Mouse (Mus musculus): ENCODE results near the gene Arhgap4. TPM values are rescaled to one million over a fixed set of nuclear protein-coding genes. Genes with fewer than 3 reads are reported as not detected.

Arhgap4 gene
- polyA plus RNA-seq, 1 experiment from 2014 or later = 3.1 TPM

DNA sequence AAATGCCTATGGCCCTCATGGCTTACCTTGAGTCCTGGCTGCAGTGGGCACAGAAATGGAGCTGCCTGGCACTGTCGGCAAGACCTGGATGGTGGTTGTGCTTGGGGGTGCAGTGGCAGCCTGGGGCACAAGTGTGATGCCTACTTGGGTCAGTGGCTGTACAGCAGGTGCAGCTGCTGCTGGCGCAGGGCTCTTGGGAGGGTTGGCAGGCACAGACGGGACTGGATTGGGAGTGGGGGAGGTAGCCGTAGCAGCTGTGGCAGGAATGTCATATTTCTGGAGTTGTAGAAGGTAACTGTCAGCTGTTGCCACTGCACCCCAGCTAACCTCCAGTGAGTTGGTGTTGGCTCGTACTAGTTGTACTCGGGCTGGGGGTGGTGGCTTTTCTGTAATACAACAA is 33.3 kb upstream of the Arhgap4 start:
- Histone ChIP-seq H3K27me3 (ENCODE audit: control insufficient read depth, insufficient read depth, low read depth, low read length) (no peaks in the 10 kb centered on the region), H3K27ac (ENCODE audit: low read length) (no peak overlapping the region), H3K4me1 (replicated peaks; ENCODE audit: control insufficient read depth, insufficient read depth, low read length) (no peaks in the 10 kb centered on the region), H3K9me3 (ENCODE audit: control insufficient read depth, low read length) (no peaks in the 10 kb centered on the region), H3K4me2 (ENCODE audit: low read depth, low read length) (no peak overlapping the region), H3K9ac (ENCODE audit: low read length) (no peak overlapping the region), H3K4me3 (ENCODE audit: low read length) (no peak overlapping the region), H3K36me3 (ENCODE audit: control insufficient read depth, insufficient read depth, low read length) (peaks cover 50% of the 10 kb centered on the region)
- WGBS = 93% methylated on average over 6 of the region's 6 CpGs
- no peak for ATAC-seq (ENCODE audit: low read depth)

DNA sequence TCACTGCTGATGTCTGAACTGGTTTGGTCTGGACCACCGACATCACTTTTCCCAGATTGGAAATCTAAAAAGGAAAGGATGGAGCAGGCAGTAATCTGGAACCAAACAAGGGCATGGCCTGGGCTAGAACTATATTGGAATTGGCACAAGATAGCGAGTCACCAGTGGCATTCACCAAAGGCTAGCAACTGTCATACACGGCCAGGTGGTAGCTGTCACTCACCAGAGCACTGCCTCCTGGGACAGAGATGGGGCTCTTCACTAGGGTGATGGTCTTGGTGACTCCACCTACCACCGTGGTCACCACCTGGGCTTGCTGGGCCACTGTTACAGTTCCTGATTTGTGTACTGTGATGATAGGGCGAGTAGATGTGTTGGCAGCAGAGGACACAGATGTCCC is 30.9 kb upstream of the Arhgap4 start:
- Histone ChIP-seq H3K36me3 (ENCODE audit: control insufficient read depth, insufficient read depth, low read length) (peaks cover 49% of the 10 kb centered on the region), H3K4me3 (ENCODE audit: low read length) (no peak overlapping the region), H3K9me3 (ENCODE audit: control insufficient read depth, low read length) (no peaks in the 10 kb centered on the region), H3K27ac (ENCODE audit: low read length) (no peak overlapping the region), H3K9ac (ENCODE audit: low read length) (no peak overlapping the region), H3K27me3 (ENCODE audit: control insufficient read depth, insufficient read depth, low read depth, low read length) (no peaks in the 10 kb centered on the region), H3K4me1 (replicated peaks; ENCODE audit: control insufficient read depth, insufficient read depth, low read length) (no peaks in the 10 kb centered on the region), H3K4me2 (ENCODE audit: low read depth, low read length) (no peak overlapping the region)
- WGBS = 84% methylated on average over 5 of the region's 5 CpGs
- no peak for ATAC-seq (ENCODE audit: low read depth)

DNA sequence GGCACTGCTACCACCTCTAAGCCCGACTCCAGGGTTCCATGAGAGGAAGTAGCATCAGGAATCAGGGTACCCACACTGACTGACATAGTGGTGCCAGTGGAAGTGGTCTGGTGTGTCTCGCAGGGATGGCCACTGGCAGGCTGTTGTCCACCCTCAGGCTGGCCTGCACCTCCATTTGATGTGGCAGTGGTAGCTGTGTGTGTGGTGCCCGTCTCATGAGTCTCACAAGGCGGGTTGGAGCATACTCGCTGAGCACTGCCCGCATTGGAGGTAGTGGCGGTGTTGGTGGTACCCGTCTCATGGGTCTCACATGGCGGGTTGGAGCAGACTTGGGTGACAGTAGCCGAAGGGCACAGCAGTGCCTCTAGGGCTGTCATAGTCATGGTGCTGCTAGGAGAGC is 27.7 kb upstream of the Arhgap4 start:
- H3K9ac ChIP-seq (ENCODE audit: low read length) = no peak overlapping the region

DNA sequence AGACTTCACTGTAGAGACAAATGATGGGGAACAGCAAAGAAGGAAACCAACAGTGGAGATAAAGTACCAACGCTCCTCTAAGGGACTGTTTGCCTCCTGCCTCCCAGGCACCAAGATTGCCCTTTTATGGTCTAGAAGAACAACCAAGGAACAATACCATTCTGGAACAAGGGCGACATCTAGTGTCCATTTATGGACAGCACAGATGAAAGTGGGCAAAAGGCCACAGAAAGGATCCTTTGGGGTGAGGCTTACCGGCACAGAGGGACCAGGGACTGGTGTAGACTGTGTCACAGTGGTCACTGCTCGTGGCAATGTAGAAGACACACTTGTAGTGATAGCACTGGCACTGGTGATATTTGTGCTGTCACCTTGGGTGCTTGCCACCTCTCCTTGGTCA is 27.0 kb upstream of the Arhgap4 start:
- Histone ChIP-seq H3K4me2 (ENCODE audit: low read depth, low read length) (no peak overlapping the region), H3K9me3 (ENCODE audit: control insufficient read depth, low read length) (no peaks in the 10 kb centered on the region), H3K4me1 (replicated peaks; ENCODE audit: control insufficient read depth, insufficient read depth, low read length) (no peaks in the 10 kb centered on the region), H3K4me3 (ENCODE audit: low read length) (no peak overlapping the region), H3K36me3 (ENCODE audit: control insufficient read depth, insufficient read depth, low read length) (peaks cover 48% of the 10 kb centered on the region), H3K9ac (ENCODE audit: low read length) (no peak overlapping the region), H3K27me3 (ENCODE audit: control insufficient read depth, insufficient read depth, low read depth, low read length) (no peaks in the 10 kb centered on the region), H3K27ac (ENCODE audit: low read length) (no peak overlapping the region)
- ATAC-seq (ENCODE audit: low read depth) = peak; percentile 40; the same call in 1 of the 2 replicates
- WGBS = 30% methylated on average over 4 of the region's 4 CpGs

More for the DNA sequence above, 27.7 kb upstream of the Arhgap4 start:
- WGBS = 89% methylated on average over 10 of the region's 10 CpGs
- Histone ChIP-seq H3K4me3 (ENCODE audit: low read length) (no peak overlapping the region), H3K36me3 (ENCODE audit: control insufficient read depth, insufficient read depth, low read length) (peaks cover 51% of the 10 kb centered on the region), H3K4me1 (replicated peaks; ENCODE audit: control insufficient read depth, insufficient read depth, low read length) (no peaks in the 10 kb centered on the region), H3K27me3 (ENCODE audit: control insufficient read depth, insufficient read depth, low read depth, low read length) (no peaks in the 10 kb centered on the region), H3K4me2 (ENCODE audit: low read depth, low read length) (no peak overlapping the region), H3K9me3 (ENCODE audit: control insufficient read depth, low read length) (no peaks in the 10 kb centered on the region), H3K27ac (ENCODE audit: low read length) (no peak overlapping the region)
- peak; percentile 34; the same call in 1 of the 2 replicates for ATAC-seq (ENCODE audit: low read depth)

DNA sequence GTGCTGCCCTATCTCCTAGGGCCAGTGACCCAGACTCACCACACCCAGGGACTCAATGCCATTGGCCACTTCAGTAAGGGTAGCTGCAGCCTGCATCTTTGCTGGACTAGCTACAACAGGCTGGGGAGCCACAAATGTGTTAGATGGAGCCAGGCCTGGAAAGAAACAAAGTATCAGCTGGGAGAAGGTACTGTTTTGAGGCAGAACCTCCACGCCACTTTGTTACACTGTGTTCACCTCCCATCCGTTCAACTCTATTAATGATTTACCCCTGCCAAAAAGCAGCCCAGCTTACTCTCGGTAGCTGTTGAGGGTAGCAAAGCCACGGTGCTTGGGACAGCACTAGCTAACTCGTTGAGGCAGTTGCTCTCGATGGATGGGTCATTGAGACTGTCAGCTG is 25.2 kb upstream of the Arhgap4 start:
- Histone ChIP-seq H3K4me3 (ENCODE audit: low read length) (no peak overlapping the region), H3K27me3 (ENCODE audit: control insufficient read depth, insufficient read depth, low read depth, low read length) (no peaks in the 10 kb centered on the region), H3K9ac (ENCODE audit: low read length) (no peak overlapping the region), H3K4me1 (replicated peaks; ENCODE audit: control insufficient read depth, insufficient read depth, low read length) (no peaks in the 10 kb centered on the region), H3K9me3 (ENCODE audit: control insufficient read depth, low read length) (no peaks in the 10 kb centered on the region), H3K36me3 (ENCODE audit: control insufficient read depth, insufficient read depth, low read length) (peaks cover 42% of the 10 kb centered on the region), H3K4me2 (ENCODE audit: low read depth, low read length) (no peak overlapping the region), H3K27ac (ENCODE audit: low read length) (no peak overlapping the region)
- 79% methylated on average over 6 of the region's 6 CpGs for WGBS
- ATAC-seq (ENCODE audit: low read depth) = no peak

DNA sequence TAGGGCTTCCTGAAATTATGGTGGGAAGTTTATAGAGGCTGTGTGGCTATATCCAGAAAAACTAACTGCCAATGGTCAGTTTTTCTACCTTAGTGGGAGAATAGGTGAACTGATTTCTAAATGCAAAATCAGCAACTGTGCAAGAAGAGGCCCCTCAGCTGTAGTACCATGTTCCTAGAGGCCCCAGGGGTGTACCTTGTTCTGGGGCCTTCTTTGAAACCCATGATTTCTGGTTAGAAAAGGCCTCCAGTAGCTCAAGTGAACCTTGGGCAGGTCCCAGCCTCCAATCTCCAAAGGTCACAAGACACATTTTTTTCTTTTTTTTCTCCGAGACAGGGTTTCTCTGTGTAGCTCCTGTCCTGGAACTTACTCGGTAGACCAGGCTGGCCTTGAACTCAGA is 20.6 kb upstream of the Arhgap4 start:
- Histone ChIP-seq H3K9ac (ENCODE audit: low read length) (no peak overlapping the region), H3K36me3 (ENCODE audit: control insufficient read depth, insufficient read depth, low read length) (peaks cover 22% of the 10 kb centered on the region), H3K4me3 (ENCODE audit: low read length) (no peak overlapping the region), H3K4me1 (replicated peaks; ENCODE audit: control insufficient read depth, insufficient read depth, low read length) (no peaks in the 10 kb centered on the region), H3K27me3 (ENCODE audit: control insufficient read depth, insufficient read depth, low read depth, low read length) (no peaks in the 10 kb centered on the region), H3K9me3 (ENCODE audit: control insufficient read depth, low read length) (no peaks in the 10 kb centered on the region), H3K27ac (ENCODE audit: low read length) (no peak overlapping the region), H3K4me2 (ENCODE audit: low read depth, low read length) (no peak overlapping the region)
- 83% methylated on average over 2 of the region's 2 CpGs for WGBS
- ATAC-seq (ENCODE audit: low read depth) = no peak

DNA sequence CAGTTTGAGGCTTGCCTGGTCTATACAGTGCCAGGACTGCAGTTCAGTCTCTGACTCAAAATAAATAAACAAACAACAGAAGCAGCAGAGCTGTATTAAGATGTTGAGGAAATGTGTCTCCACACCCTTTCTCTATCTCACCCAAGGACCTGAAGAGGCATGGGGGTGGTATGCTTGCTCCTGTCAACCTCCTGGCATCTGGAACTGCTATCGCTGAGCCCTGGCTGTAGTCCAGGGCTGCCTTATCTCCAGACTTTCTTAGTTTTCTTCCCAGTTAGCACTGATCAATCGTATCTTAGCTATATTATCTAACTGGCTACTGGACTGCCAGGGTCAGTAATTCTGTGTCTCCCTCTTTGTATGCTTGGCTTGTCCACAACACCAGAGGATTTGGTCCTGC is 20.2 kb upstream of the Arhgap4 start:
- no peaks in the 10 kb centered on the region for H3K9me3 ChIP-seq (ENCODE audit: control insufficient read depth, low read length)
- H3K36me3 ChIP-seq (ENCODE audit: control insufficient read depth, insufficient read depth, low read length) = peaks cover 18% of the 10 kb centered on the region
- H3K27me3 ChIP-seq (ENCODE audit: control insufficient read depth, insufficient read depth, low read depth, low read length) = no peaks in the 10 kb centered on the region
- H3K4me3 ChIP-seq (ENCODE audit: low read length) = no peak overlapping the region
- WGBS = 78% methylated on average over 2 of the region's 2 CpGs
- H3K9ac ChIP-seq (ENCODE audit: low read length) = no peak overlapping the region
- H3K4me1 ChIP-seq (replicated peaks; ENCODE audit: control insufficient read depth, insufficient read depth, low read length) = no peaks in the 10 kb centered on the region
- ATAC-seq (ENCODE audit: low read depth) = no peak
- H3K4me2 ChIP-seq (ENCODE audit: low read depth, low read length) = no peak overlapping the region
- H3K27ac ChIP-seq (ENCODE audit: low read length) = no peak overlapping the region

DNA sequence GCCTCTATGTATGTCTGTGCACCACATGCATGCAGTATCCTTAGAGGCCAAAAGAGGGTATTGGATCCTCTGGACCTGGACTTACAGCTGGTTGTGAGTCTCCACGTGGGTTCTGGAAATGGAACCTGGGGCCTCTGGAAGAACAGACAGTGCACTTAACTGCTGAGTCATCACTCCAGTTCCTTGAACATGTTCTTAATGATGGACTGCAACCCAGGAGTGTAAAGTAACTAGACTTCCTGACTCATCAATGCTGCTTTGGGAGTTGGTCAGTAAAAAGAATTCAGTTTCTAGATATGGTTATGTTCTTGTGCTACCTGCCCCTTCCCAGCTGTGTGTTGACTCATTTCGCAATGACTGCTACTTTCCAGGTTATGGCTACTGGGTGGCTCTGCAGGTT is 10.2 kb upstream of the Arhgap4 start:
- Histone ChIP-seq H3K4me1 (replicated peaks; ENCODE audit: control insufficient read depth, insufficient read depth, low read length) (no peaks in the 10 kb centered on the region), H3K4me2 (ENCODE audit: low read depth, low read length) (no peak overlapping the region), H3K27ac (ENCODE audit: low read length) (no peak overlapping the region), H3K9ac (ENCODE audit: low read length) (no peak overlapping the region), H3K27me3 (ENCODE audit: control insufficient read depth, insufficient read depth, low read depth, low read length) (no peaks in the 10 kb centered on the region), H3K9me3 (ENCODE audit: control insufficient read depth, low read length) (no peaks in the 10 kb centered on the region), H3K36me3 (ENCODE audit: control insufficient read depth, insufficient read depth, low read length) (no peaks in the 10 kb centered on the region), H3K4me3 (ENCODE audit: low read length) (no peak overlapping the region)
- ATAC-seq (ENCODE audit: low read depth) = no peak
- WGBS = 65% methylated on average over 2 of the region's 2 CpGs

DNA sequence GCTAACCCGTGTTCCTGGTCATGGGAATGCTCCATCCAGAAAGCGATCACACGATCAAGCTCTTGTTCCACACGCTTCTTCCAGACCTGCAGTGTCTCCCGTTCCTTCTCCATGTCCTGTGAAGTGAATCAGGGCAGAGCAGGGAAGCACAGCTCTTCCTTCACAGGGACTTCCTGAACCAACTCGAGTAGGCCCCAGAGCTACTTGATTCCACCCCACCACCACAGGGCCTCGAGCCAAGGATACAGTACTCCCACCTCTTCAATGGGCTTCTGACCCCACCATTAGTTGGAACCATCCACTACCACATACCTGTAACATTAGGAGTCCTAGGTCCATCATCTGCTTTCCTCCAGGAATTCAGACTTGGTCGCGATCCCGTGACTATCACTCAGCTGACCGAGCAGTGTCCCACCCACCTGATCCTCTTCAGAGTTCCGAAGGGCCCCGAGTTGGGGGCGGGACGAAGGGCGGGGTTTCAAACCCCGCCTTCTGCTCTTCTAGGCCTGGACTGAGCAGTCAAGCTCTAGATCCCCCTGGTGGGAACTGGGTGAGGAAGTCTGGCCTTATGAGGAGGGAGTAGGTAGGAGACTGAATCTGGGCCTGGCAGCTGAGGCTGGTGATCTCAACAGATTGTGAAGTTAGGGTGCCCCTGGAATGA is 8.9 kb upstream of the Arhgap4 start, which contains the start of gene Renbp:
Gene Renbp, minus strand, starts transcription at position 449 of the 661 bp plus-strand sequence.
- 33% methylated on average over 17 of the region's 17 CpGs for WGBS
- ATAC-seq (ENCODE audit: low read depth) = peak; percentile 96

DNA sequence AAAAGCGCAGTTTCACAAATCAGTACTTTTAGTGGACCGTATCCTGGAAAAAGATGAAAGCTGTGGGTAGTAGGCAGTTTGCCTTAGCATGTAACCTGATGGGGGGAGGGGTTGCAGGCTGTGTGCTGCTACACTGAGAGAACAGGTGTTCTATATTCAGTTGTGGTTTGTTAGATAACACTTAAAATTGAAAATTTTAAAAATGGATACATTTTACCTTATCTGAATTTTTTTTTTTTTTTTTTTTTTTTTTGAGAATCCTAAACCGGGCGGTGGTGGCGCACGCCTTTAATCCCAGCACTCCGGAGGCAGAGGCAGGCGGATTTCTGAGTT is 846 bp upstream of the Arhgap4 start:
- Histone ChIP-seq H3K27ac (ENCODE audit: low read length) (no peak overlapping the region), H3K9ac (ENCODE audit: low read length) (peak overlapping the region; percentile 73), H3K4me1 (replicated peaks; ENCODE audit: control insufficient read depth, insufficient read depth, low read length) (no peaks in the 10 kb centered on the region), H3K36me3 (ENCODE audit: control insufficient read depth, insufficient read depth, low read length) (no peaks in the 10 kb centered on the region), H3K27me3 (ENCODE audit: control insufficient read depth, insufficient read depth, low read depth, low read length) (no peaks in the 10 kb centered on the region), H3K4me3 (ENCODE audit: low read length) (peak overlapping the region; percentile 67), H3K9me3 (ENCODE audit: control insufficient read depth, low read length) (no peaks in the 10 kb centered on the region), H3K4me2 (ENCODE audit: low read depth, low read length) (peak overlapping the region; percentile 68)
- 68% methylated on average over 8 of the region's 8 CpGs for WGBS
- no peak for ATAC-seq (ENCODE audit: low read depth)

More for the DNA sequence above, 8.9 kb upstream of the Arhgap4 start, which contains the start of gene Renbp:
- peak within 1 kb of the TSS; percentile 49 for H3K4me2 ChIP-seq (ENCODE audit: low read depth, low read length)
- H3K27ac ChIP-seq (ENCODE audit: low read length) = no peak within 1 kb of the TSS
- no peaks in the 10 kb centered on the region for H3K4me1 ChIP-seq (replicated peaks; ENCODE audit: control insufficient read depth, insufficient read depth, low read length)
- H3K36me3 ChIP-seq (ENCODE audit: control insufficient read depth, insufficient read depth, low read length) = no peaks in the 10 kb centered on the region
- no peaks in the 10 kb centered on the region for H3K9me3 ChIP-seq (ENCODE audit: control insufficient read depth, low read length)
- H3K4me3 ChIP-seq (ENCODE audit: low read length) = peak within 1 kb of the TSS; percentile 47
- peak within 1 kb of the TSS; percentile 50 for H3K9ac ChIP-seq (ENCODE audit: low read length)
- H3K27me3 ChIP-seq (ENCODE audit: control insufficient read depth, insufficient read depth, low read depth, low read length) = no peaks in the 10 kb centered on the region

Measured in lung, embryonic 16.5 days (tissue).